Mouse (Mus musculus) brain, embryonic 14.5 days (tissue): ENCODE data around the gene Ndufaf8.

Experiments used
- CTCF ChIP-seq: fragments of 200-500 bp; IDR thresholded peaks from 2 replicates; pipeline ENCODE4 v1.5.1; 2012; ENCODE audit warnings: inconsistent platforms, mild to moderate bottlenecking, moderate library complexity, borderline replicate concordance; ENCODE audit not compliant: insufficient read depth, insufficient read length; ENCODE audit errors: extremely low read depth
- POLR2A ChIP-seq: fragments of 200-500 bp; IDR thresholded peaks from 2 replicates; pipeline ENCODE4 v1.6.1; 2012; ENCODE audit warnings: mild to moderate bottlenecking, inconsistent platforms, borderline replicate concordance; ENCODE audit not compliant: poor library complexity, insufficient read depth, insufficient read length, severe bottlenecking; ENCODE audit errors: extremely low read depth

GRCm38 (mm10) chr11:120092817-120093591 is 5.7 kb upstream of the Ndufaf8 start:
- no peak for TF ChIP-seq POLR2A
- TF ChIP-seq CTCF: no peak
